Mouse (Mus musculus) bone marrow, adult 2 months (tissue): ENCODE results near the gene Cfd. TPM values are rescaled to one million over a fixed set of nuclear protein-coding genes. Genes with fewer than 3 reads are reported as not detected.

ENCODE experiments used
- H3K27ac ChIP-seq: fragments of 200-500 bp; 2 replicates; pipeline ENCODE4 v1.5.1; 2012; ENCODE audit warnings: low read depth, mild to moderate bottlenecking, control low read depth, inconsistent platforms, low read length; ENCODE audit not compliant: control insufficient read depth, poor library complexity, insufficient read depth
- H3K4me1 ChIP-seq: fragments of 200-500 bp; 2 replicates; pipeline ENCODE4 v1.6.1; 2011; ENCODE audit warnings: low read length; ENCODE audit not compliant: control insufficient read depth, insufficient read depth
- H3K4me3 ChIP-seq: fragments of 200-500 bp; replicated peaks from 2 replicates; pipeline ENCODE3; 2011; ENCODE audit warnings: mild to moderate bottlenecking, low read depth, low read length, control low read depth; ENCODE audit not compliant: control insufficient read depth
- CTCF ChIP-seq: fragments of 200-500 bp; IDR thresholded peaks from 2 replicates; pipeline ENCODE4 v1.5.1; 2011; ENCODE audit warnings: low read length, control low read depth; ENCODE audit not compliant: control insufficient read depth, insufficient read depth
- POLR2A ChIP-seq: fragments of 200-500 bp; IDR thresholded peaks from 2 replicates; pipeline ENCODE4 v1.6.1; 2011; ENCODE audit warnings: low read depth, mild to moderate bottlenecking, control low read depth, low read length, borderline replicate concordance; ENCODE audit not compliant: control insufficient read depth
- WGBS: fragments of 180-500 bp; shearing (Covaris S2); methylation state at CpG from one replicate; pipeline ENCODE4 v1.1.7; 2018; 5-methylcytosine and 5-hydroxymethylcytosine counted together
- polyA plus RNA-seq: library from polyadenylated mRNA; stranded (reverse); fragments of >200 nt; gene quantifications from 2 replicates; pipeline ENCODE4 v1.2.4, GENCODE M21; 2011; ENCODE audit warnings: low replicate concordance; ENCODE audit not compliant: missing spikeins, insufficient read depth, insufficient read length

Gene Cfd
- polyA plus RNA-seq, 1 experiment, result not detected

DNA sequence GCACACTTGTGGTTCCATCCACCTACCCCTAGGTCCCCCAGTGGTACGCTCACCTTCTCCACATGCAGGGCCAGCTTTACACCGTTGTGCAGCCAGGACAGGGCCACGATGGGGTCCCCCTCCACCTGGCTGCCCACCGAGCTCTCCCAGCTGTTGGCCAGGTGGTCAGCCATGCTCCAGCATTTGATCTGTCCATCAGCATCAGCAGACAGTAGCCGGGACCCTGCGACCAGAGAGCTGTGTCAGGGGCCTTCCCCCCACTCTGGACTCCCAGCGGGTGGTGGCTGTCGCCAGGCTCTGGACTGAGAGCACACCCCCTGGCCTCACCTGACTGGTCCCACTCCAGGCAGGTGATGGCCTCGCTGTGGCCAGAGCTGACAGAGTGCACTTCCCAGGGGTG is 16.1 kb downstream of the Cfd start:
- TF ChIP-seq CTCF, result no peak
- TF ChIP-seq POLR2A, result no peak
- WGBS, result 94% methylated on average over 9 of the region's 9 CpGs
- Histone ChIP-seq H3K4me3 (no peak overlapping the region), H3K4me1 (peaks cover 4% of the 10 kb centered on the region), H3K27ac (no peak overlapping the region)

DNA sequence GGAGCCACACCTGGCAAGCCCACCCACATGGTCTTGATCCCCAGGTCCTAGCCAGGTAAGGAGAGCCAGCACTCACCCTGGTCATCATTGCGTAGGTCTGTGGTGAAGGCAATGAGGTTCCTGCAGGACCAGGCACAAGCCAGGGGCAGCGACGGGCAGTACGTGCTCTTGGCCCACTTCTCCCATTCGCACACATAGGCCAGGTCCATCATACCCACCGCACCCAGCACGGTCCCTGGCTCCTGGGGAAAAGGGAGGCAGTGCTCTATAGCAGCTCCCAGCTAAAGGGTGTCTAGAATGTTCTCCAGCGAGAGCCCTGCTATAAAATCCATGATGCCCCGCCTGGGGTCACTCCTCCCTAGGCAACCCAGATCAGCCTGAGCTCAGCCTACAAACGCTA is 16.8 kb downstream of the Cfd start:
- peaks cover 4% of the 10 kb centered on the region for H3K4me1 ChIP-seq
- no peak overlapping the region for H3K4me3 ChIP-seq
- 91% methylated on average over 10 of the region's 10 CpGs for WGBS
- H3K27ac ChIP-seq, result no peak overlapping the region
- TF ChIP-seq CTCF (no peak), POLR2A (no peak)

DNA sequence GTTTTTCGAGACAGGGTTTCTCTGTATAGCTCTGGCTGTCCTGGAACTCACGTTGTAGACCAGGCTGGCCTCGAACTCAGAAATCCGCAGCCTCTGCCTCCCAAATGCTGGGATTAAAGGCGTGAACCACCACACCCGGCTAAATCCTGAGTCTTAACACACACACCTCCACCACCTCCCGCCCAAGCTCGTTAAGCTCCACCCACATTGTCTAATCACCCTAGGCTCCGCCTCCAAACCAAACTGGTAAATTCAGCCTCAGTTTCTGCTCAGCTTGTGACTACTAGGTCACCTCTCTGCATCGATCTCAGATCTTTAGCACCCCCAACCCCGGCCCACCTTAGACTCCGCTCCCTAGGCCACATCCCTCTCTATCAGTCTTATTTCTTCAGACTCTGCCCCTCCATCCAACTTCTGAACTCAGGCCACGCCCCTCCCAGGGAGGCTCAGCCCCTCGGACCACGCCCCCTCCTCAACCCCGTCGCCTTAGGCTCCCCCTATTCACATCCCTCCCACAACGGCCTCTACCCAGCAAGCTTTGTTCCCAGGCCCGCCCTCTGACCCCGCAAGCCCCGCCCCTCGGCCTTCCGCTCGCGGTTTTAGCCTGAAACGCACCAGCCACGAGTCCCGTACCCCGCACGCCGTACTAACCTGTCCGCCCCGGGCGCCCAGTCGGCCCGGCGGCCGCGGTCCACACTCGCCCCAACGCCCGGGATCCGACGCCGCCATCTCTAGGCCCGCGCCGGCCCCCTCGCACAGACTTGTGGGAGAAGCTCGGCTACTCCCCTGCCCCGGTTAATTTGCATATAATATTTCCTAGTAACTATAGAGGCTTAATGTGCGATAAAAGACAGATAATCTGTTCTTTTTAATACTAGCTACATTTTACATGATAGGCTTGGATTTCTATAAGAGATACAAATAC is 17.8 kb downstream of the Cfd start, which contains the start of gene Med16:
Gene Med16, minus strand, starts transcription at position 757 of the 925 bp plus-strand sequence.
- Histone ChIP-seq H3K4me3 (peak within 1 kb of the TSS; percentile 83), H3K27ac (peak within 1 kb of the TSS; percentile 99), H3K4me1 (peaks cover 4% of the 10 kb centered on the region)
- 1% methylated on average over 52 of the region's 52 CpGs for WGBS
- no peak for TF ChIP-seq CTCF
- TF ChIP-seq POLR2A, result no peak; the same call in 1 of the 2 replicates

DNA sequence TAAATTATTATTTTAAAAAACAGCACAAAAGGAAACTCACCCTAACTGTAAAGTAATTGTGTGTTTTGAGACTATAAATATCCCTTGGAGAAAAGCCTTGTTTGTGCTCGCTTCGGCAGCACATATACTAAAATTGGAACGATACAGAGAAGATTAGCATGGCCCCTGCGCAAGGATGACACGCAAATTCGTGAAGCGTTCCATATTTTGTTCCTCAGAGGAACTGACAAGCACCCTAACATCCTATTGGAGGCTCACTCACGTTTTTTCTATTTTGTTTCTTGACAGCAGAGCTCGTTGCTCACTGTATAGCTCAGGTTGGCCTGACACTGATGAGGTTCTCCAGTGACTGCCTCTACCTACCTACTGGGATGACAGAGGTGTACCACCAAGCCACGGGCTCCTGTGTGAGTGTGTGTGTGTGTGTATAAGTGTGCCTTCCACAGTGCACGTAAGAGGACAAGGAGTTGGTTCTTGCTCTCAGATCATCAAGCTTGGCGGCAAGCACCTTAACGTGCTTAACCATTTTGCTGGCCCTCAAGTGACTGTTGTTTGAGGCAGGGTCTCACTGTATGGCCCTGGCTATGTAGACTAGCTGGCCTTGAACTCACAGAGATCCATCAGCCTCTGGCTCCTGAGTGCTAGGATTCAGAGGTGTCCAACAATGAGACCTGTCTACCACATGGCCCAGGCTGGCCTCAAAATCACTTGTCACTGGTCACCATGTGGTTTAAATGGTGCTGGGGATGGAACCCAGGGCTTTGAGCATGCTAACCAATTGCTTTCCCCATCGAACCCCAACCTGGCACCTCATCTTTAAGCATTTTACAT is 18.7 kb downstream of the Cfd start:
- Histone ChIP-seq H3K27ac (peak overlapping the region; percentile 57), H3K4me3 (no peak overlapping the region), H3K4me1 (peaks cover 4% of the 10 kb centered on the region)
- 22% methylated on average over 14 of the region's 14 CpGs for WGBS
- TF ChIP-seq POLR2A (no peak), CTCF (no peak)

DNA sequence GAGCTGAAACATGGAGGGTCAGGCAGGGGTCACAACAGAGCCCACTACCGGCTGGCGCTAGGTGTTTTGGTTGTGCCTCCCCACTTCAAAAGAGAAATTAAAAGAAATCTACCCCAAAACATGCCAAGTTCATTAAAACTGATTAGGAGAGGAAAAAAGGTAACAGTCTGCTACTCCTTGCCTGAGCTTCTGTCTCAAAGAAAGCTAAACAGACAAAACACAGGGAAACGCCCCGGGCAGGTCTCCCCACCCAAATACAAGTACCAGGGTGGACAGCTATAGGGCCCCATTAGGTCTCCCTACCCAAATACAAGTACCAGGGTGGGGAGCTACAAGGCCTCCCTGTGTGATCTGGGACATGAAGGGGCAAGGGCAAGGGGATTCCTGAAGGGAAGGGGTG is 19.9 kb downstream of the Cfd start, which contains the start of gene Gm26602:
Gene Gm26602, plus strand, starts transcription at position 301 of the 400 bp plus-strand sequence.
- Histone ChIP-seq H3K27ac (no peak within 1 kb of the TSS; the same call in 1 of the 2 replicates), H3K4me3 (no peak within 1 kb of the TSS), H3K4me1 (peaks cover 5% of the 10 kb centered on the region)
- WGBS, result 93% methylated on average over 4 of the region's 4 CpGs
- TF ChIP-seq CTCF (no peak), POLR2A (no peak)

DNA sequence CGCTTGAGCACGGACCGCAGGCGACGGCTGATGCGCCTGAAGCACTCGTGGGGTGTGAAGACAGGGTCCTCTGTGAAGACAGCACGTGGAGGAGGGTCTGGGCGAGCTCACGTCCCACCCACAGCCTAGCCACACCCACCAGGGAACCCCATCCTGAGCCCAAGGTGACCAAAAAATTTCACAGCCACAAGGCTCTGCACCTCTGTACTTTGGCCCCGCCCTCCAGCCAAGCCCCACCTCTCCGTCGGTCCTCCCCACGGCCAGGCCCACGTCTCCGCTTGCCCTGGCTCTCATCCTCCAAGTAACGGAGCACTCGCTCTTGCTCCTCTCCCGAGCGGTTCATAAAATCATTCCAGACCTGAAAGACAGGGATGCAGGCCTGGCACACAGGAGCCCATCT is 21.8 kb downstream of the Cfd start:
- H3K4me3 ChIP-seq, result no peak overlapping the region
- WGBS, result 86% methylated on average over 20 of the region's 20 CpGs
- no peak for TF ChIP-seq CTCF
- TF ChIP-seq POLR2A, result no peak
- peaks cover 7% of the 10 kb centered on the region for H3K4me1 ChIP-seq
- no peak overlapping the region for H3K27ac ChIP-seq

DNA sequence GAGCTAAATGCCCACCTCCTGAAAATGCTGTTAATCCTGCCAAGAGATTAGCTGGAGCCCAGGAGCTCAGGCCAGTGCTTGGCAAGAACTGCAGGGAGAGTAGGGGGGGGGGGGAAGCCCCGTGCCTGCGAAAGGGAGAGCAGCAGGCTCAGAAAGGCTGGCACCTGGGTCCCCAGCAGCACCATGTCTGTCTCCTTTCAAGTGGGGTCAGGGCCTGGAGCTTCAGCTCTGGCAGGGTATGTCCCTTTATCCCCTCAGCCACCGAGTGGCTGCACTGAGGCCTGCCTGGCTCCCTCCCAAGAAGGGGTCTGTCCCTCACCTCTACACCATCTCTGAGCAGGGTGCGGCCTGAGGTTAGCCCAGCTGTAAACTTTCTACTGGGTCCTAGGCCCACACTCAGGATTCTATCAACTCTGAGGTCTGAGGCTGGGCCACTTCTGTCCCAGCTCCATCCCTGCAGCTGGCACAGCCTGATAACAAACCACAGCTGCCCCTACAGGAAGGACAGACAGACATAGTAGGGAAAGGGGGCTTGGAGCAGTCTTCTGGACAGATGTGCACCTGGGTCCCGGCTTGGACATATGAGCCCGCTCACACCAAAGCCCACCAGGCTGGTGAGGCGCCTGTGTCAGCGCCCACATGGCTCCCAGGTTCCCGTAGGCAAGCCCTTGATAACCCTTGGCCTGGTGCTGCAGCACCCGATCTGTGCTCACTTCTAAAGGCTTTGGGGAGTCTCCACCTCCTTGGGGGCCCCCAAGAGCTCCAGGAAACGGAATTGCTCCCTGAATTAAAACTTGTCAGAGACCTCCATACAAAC is 23.7 kb downstream of the Cfd start:
- peak overlapping the region; percentile 81 for H3K27ac ChIP-seq

More for the DNA sequence above, 23.7 kb downstream of the Cfd start:
- Histone ChIP-seq H3K4me3 (peak overlapping the region; percentile 72), H3K4me1 (peaks cover 5% of the 10 kb centered on the region)
- TF ChIP-seq POLR2A (no peak), CTCF (no peak)
- 36% methylated on average over 11 of the region's 11 CpGs for WGBS
